Mouse (Mus musculus) neural tube, postnatal 0 days (tissue): ENCODE measurements around the gene Mphosph10. TPM values are rescaled to one million over a fixed set of nuclear protein-coding genes. Genes with fewer than 3 reads are reported as not detected.

Experiments
- polyA plus RNA-seq: library from polyadenylated mRNA; unstranded; fragments of >200 nt; fragmentation: Nextera tagmentation; extraction: Ambion mirVana; gene quantifications from 2 replicates; pipeline ENCODE4 v1.2.1, GENCODE M21; 2015

The Mphosph10 gene
- 21.5 and 23.4 TPM in 2 replicates for polyA plus RNA-seq

GRCm38 (mm10) chr7:64392122-64392818 is at the start of gene Mphosph10, which contains the start of gene Mcee:
TSS of gene Mphosph10 (minus strand) at chr7:64392268.
TSS of gene Mcee (plus strand) at chr7:64392607.

GRCm38 (mm10) chr7:64373830-64374562 is 18.1 kb downstream of the Mphosph10 start, which contains the start of gene Fan1:
TSS of gene Fan1 (minus strand) at chr7:64374095.

Other genes starting within 250 kb of the Mphosph10 start
- 0.45 and 0.88 TPM in 2 replicates for gene Trpm1, start 238.4 kb downstream of the Mphosph10 start, polyA plus RNA-seq
- gene Mtmr10, start 104.6 kb downstream of the Mphosph10 start, polyA plus RNA-seq = 11.5 and 12.6 TPM in 2 replicates
- gene Fan1, start 18.2 kb downstream of the Mphosph10 start, polyA plus RNA-seq = 5.2 and 5.3 TPM in 2 replicates
- gene Mcee, start 339 bp upstream of the Mphosph10 start, polyA plus RNA-seq = 68.6 and 85.5 TPM in 2 replicates
- 175 and 187 TPM in 2 replicates for gene Apba2, start 109.4 kb upstream of the Mphosph10 start, polyA plus RNA-seq